Mouse (Mus musculus) induced T-regulatory cell, adult 2 months (primary cell): ENCODE results near the gene Cyp2f2.

Experiments
- DNase-seq: peaks from one replicate; pipeline ENCODE4 v3.0.0-alpha.2; 2012; ENCODE audit warnings: low read depth

Gene Cyp2f2

GRCm38 (mm10) chr7:27178324-27179216 lies 58.9 kb downstream of the Cyp2f2 start, which contains the start of gene Rab4b:
Rab4b (minus strand) TSS chr7:27178896.
- peak; percentile 100 for DNase-seq

GRCm38 (mm10) chr7:27179217-27179918 lies 59.7 kb downstream of the Cyp2f2 start:
- no peak for DNase-seq

- no peak for DNase-seq
Observed at GRCm38 (mm10) chr7:27180036-27180435, 60.3 kb downstream of the Cyp2f2 start.

- no peak for DNase-seq
Observed at GRCm38 (mm10) chr7:27180837-27181695, 61.4 kb downstream of the Cyp2f2 start, which contains the start of the genes Gm21983 and Mia. Gm21983 (minus strand) TSS chr7:27181086. Mia (minus strand) TSS chr7:27181157.

GRCm38 (mm10) chr7:27182498-27182897 lies 62.8 kb downstream of the Cyp2f2 start:
- DNase-seq = no peak
